Mouse (Mus musculus): ENCODE results near the gene Pip5k1c.

Gene Pip5k1c

GRCm38 (mm10) chr10:81284719-81285118, 8.0 kb upstream of the Pip5k1c start:
- no peak for DNase-seq

- DNase-seq, result peak; percentile 89
These were observed 6.9 kb upstream of the Pip5k1c start for GRCm38 (mm10) chr10:81285694-81286450.

GRCm38 (mm10) chr10:81286586-81286985, 6.2 kb upstream of the Pip5k1c start:
- DNase-seq, result peak; percentile 54

- DNase-seq, result peak; percentile 79
These were observed 5.1 kb upstream of the Pip5k1c start for GRCm38 (mm10) chr10:81287513-81288157.

GRCm38 (mm10) chr10:81288601-81289000, 4.2 kb upstream of the Pip5k1c start:
- peak; percentile 56 for DNase-seq

- peak; percentile 67 for DNase-seq
These were observed 3.5 kb upstream of the Pip5k1c start for GRCm38 (mm10) chr10:81289278-81289677.

GRCm38 (mm10) chr10:81289811-81290210, 3.0 kb upstream of the Pip5k1c start:
- no peak for DNase-seq

GRCm38 (mm10) chr10:81290698-81291460, 1.9 kb upstream of the Pip5k1c start:
- DNase-seq, result no peak

- DNase-seq, result no peak
These were observed 1.2 kb upstream of the Pip5k1c start, which contains the start of gene Tjp3 for GRCm38 (mm10) chr10:81291511-81292104. Tjp3 (minus strand) TSS chr10:81291581.

- no peak for DNase-seq
These were observed 719 bp downstream of the Pip5k1c start for GRCm38 (mm10) chr10:81293334-81294030.

GRCm38 (mm10) chr10:81294442-81294841, 1.7 kb downstream of the Pip5k1c start:
- DNase-seq, result no peak

- no peak for DNase-seq
These were observed 2.4 kb downstream of the Pip5k1c start for GRCm38 (mm10) chr10:81295185-81295584.

GRCm38 (mm10) chr10:81297246-81297645, 4.5 kb downstream of the Pip5k1c start:
- DNase-seq, result no peak

GRCm38 (mm10) chr10:81297845-81298244, 5.1 kb downstream of the Pip5k1c start:
- DNase-seq, result peak; percentile 45

GRCm38 (mm10) chr10:81298369-81299100, 5.8 kb downstream of the Pip5k1c start:
- no peak for DNase-seq

GRCm38 (mm10) chr10:81299585-81300351, 7.0 kb downstream of the Pip5k1c start:
- DNase-seq, result no peak

- DNase-seq, result no peak
These were observed 7.7 kb downstream of the Pip5k1c start for GRCm38 (mm10) chr10:81300352-81300907.

GRCm38 (mm10) chr10:81301321-81301720, 8.6 kb downstream of the Pip5k1c start:
- DNase-seq, result no peak

GRCm38 (mm10) chr10:81302288-81302687, 9.5 kb downstream of the Pip5k1c start:
- no peak for DNase-seq

GRCm38 (mm10) chr10:81302781-81303218, 10.0 kb downstream of the Pip5k1c start:
- DNase-seq, result peak; percentile 52

All from liver (tissue).